Mouse (Mus musculus): Measurements from ENCODE around the gene Dgka. TPM values are rescaled to one million over a fixed set of nuclear protein-coding genes. Genes with fewer than 3 reads are reported as not detected.

Gene Dgka
- total RNA-seq, 2 experiments from 2014 or later, result 16.2 to 20.2 TPM

DNA sequence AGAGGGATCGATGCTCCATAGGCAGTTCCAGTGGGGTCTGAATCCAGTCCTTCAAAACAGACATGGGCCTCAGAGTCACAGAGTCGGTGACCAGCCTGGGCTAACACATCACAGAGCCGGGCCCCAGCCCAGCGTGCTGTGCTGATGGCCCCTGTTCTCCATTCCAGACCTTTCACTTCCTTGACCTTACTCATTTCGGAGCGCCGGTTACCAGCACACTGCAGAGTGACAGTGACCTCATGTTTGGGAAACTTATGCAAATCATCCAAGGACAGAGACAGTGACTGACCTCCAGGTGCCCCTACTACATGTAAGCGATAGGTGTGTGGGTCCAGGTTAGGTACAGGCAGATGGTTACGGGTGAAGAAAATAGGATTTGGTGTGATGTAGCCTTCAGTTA, 73.5 kb downstream of the Dgka start:
- no peak for DNase-seq

Other genes starting within 250 kb of the Dgka start
- gene Myl6b, start 246.2 kb downstream of the Dgka start, total RNA-seq (2021), result 1 to 10 TPM; 5.6 to 6.1 TPM
- 10 to 100 TPM; 22.7 to 28.8 TPM for gene Esyt1, start 219.0 kb downstream of the Dgka start, total RNA-seq (2021)
- gene Zc3h10, start 197.1 kb downstream of the Dgka start, total RNA-seq (2021), result 10 to 100 TPM; 11.9 to 15.2 TPM
- gene Rpl41, start 195.6 kb downstream of the Dgka start, total RNA-seq (2021), result 1,000 to 10,000 TPM; 2,845 to 2,862 TPM
- gene Pa2g4, start 178.9 kb downstream of the Dgka start, total RNA-seq (2021), result 10 to 100 TPM; 83.1 to 89.4 TPM
- gene Erbb3, start 155.2 kb downstream of the Dgka start, total RNA-seq (2021), result 1 to 10 TPM; 2.2 to 2.3 TPM
- 100 to 1,000 TPM; 697 to 707 TPM for gene Rps26, start 118.1 kb downstream of the Dgka start, total RNA-seq (2021)
- 1 to 10 TPM; 1.5 to 2.2 TPM for gene Ikzf4, start 98.9 kb downstream of the Dgka start, total RNA-seq (2021)
- gene Suox, start 70.8 kb downstream of the Dgka start, total RNA-seq (2021), result 10 to 100 TPM; 24.1 to 24.3 TPM
- gene Rab5b, start 48.6 kb downstream of the Dgka start, total RNA-seq (2021), result 100 to 1,000 TPM; 111 to 125 TPM
- gene Pmel, start 40.7 kb downstream of the Dgka start, total RNA-seq (2021), result 1 to 10 TPM in 1 of 2 experiments, under 1 TPM in 1; 0.82 to 1.4 TPM
- gene Cdk2, start 39.8 kb downstream of the Dgka start, total RNA-seq (2021), result 10 to 100 TPM; 17.4 to 19.7 TPM
- 10 to 100 TPM; 20.8 to 21.9 TPM for gene Pym1, start 3.0 kb upstream of the Dgka start, total RNA-seq (2021)
- gene Mmp19, start 46.1 kb upstream of the Dgka start, total RNA-seq (2021), result 10 to 100 TPM; 39.7 to 57.0 TPM
- 10 to 100 TPM; 60.1 to 77.1 TPM for gene Dnajc14, start 59.2 kb upstream of the Dgka start, total RNA-seq (2021)
- 1 to 10 TPM; 7.6 to 8.9 TPM for gene Tmem198b, start 59.5 kb upstream of the Dgka start, total RNA-seq (2021)
- gene Sarnp, start 72.5 kb upstream of the Dgka start, total RNA-seq (2021), result 10 to 100 TPM; 50.4 to 60.8 TPM
- 10 to 100 TPM; 41.8 to 43.8 TPM for gene Ormdl2, start 76.8 kb upstream of the Dgka start, total RNA-seq (2021)
- 1 to 10 TPM; 1.7 to 2.3 TPM for gene Gdf11, start 146.9 kb upstream of the Dgka start, total RNA-seq (2021)
- gene Cd63, start 156.1 kb upstream of the Dgka start, total RNA-seq (2021), result 100 to 1,000 TPM; 285 to 398 TPM
- 10 to 100 TPM; 12.0 to 14.0 TPM for gene Rdh5, start 178.0 kb upstream of the Dgka start, total RNA-seq (2021)
- 100 to 1,000 TPM; 187 to 198 TPM for gene Bloc1s1, start 179.2 kb upstream of the Dgka start, total RNA-seq (2021)
- gene Itga7, start 189.0 kb upstream of the Dgka start, total RNA-seq (2021), result 10 to 100 TPM; 10.4 to 16.0 TPM
- under 1 TPM; 0.30 to 0.76 TPM for gene Mettl7b, start 216.1 kb upstream of the Dgka start, total RNA-seq (2021)
- not detected for gene Olfr9, start 244.6 kb upstream of the Dgka start, total RNA-seq (2021)

All from adrenal gland, postnatal 36 days (tissue).